Mouse (Mus musculus): ENCODE measurements around the gene Senp8. TPM values are rescaled to one million over a fixed set of nuclear protein-coding genes. Genes with fewer than 3 reads are reported as not detected.
"Not testable (repeated sequence)": the region's sequence is repeated elsewhere in the genome, so short reads cannot be mapped to it uniquely, and the experiment has no call there.

Gene Senp8
- polyA plus RNA-seq (2011; ENCODE audit: insufficient read length, low read depth, missing spikeins): 11.9 and 12.1 TPM in 2 replicates

DNA sequence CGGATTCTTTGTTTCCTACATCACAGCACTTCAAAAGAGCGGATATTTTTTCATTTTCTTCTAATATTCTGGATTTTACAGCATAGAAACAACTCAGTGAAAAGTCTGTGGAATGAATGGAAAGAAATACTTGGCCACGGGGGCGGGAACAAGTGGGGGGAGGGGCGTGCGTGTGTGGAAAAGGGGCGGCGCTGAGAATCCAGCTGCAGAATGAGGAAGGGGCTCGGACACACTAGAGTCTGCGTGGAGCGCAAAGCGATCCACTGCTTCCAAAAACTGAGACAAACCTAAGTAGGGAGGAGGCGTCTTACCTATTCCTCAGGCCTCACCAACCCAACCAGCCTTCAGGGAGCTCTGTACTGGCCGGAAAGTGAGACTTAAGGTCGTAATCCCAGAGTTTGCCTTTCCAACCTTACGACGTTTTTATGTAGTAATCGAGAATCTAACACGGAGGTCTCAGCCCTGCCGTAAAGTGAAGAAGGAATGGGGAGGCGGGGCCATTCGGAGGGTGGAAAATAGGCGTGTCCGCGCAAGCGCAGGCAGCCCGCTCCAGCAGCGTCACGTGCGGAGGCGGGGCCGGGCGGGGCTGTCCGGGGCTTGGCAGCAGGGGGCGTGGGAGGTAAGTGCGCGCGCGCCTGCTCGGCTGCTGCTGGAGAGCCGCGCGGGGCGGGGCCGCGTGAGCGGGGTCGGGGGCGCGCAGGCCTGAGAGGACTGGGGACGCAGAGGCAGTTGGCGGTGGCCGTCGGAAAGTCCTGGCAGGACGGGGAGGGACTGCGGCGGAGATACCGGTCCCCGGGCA, at the start of gene Senp8, which contains the start of gene Myo9a:
Gene Senp8 (minus strand): TSS at position 444 of the 799 bp plus-strand sequence.
Gene Myo9a (plus strand): TSS at position 630 of the 799 bp plus-strand sequence.
- no peak for TF ChIP-seq CTCF (IDR thresholded peaks at IDR 0.05; ENCODE audit: borderline replicate concordance, insufficient read depth, low read length)
- peak; percentile 90 for TF ChIP-seq POLR2A (IDR thresholded peaks at IDR 0.05; ENCODE audit: low read depth, low read length)
- Histone ChIP-seq H3K4me1 (ENCODE audit: control insufficient read depth, insufficient read depth, low read length) (no peaks in the 10 kb centered on the region), H3K27ac (ENCODE audit: insufficient read depth, low read length) (peak within 1 kb of the TSS; percentile 90), H3K4me3 (ENCODE audit: insufficient read depth, low read length) (peak within 1 kb of the TSS; percentile 91)

- H3K27ac ChIP-seq (ENCODE audit: insufficient read depth, low read length); H3K4me1 ChIP-seq (ENCODE audit: control insufficient read depth, insufficient read depth, low read length); H3K4me3 ChIP-seq (ENCODE audit: insufficient read depth, low read length): not testable (repeated sequence)
Observed at GRCm38 (mm10) chr9:59766966-59767461, 16.5 kb upstream of the Senp8 start.

DNA sequence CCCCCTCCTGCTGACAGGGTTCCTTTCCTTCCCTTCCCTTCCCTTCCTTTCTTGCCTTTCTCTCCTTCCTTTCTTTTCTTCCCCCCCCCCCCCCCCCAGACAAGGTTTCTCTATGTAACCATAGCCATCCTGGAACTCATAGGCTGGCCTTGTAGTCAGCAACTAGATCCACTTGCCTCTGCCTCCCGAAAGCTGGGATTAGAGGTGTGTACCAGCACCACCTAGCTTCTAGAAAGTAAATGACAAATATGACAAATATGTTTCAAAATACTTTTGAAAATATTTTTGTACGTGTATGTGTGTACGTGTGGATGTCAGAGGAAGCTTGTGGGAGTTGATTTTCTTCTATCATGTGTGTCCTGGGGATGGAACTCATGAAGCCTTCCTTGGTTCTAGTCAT, 10.0 kb upstream of the Senp8 start:
- TF ChIP-seq CTCF (IDR thresholded peaks at IDR 0.05; ENCODE audit: borderline replicate concordance, insufficient read depth, low read length): peak; percentile 14; the same call in 1 of the 2 replicates
- TF ChIP-seq POLR2A (IDR thresholded peaks at IDR 0.05; ENCODE audit: low read depth, low read length): no peak
- Histone ChIP-seq H3K4me3 (ENCODE audit: insufficient read depth, low read length) (no peak overlapping the region), H3K4me1 (ENCODE audit: control insufficient read depth, insufficient read depth, low read length) (no peaks in the 10 kb centered on the region), H3K27ac (ENCODE audit: insufficient read depth, low read length) (no peak overlapping the region)

DNA sequence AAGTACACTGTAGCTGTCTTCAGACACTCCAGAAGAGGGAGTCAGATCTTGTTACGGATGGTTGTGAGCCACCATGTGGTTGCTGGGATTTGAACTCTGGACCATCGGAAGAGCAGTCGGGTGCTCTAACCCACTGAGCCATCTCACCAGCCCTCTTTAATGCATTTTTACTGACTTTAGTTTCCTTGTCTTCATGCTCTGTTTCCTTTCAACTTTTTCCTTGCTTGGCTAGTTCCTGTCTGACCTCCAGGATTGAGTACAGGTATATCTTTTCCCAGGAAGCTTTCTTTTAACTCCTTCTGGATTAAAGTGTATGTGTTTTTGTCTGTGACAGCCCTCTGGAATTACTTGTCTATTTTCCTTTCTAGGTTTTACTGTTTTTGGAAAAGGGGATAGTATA, 6.5 kb upstream of the Senp8 start:
- not testable (repeated sequence) for H3K4me1 ChIP-seq (ENCODE audit: control insufficient read depth, insufficient read depth, low read length); H3K27ac ChIP-seq (ENCODE audit: insufficient read depth, low read length); H3K4me3 ChIP-seq (ENCODE audit: insufficient read depth, low read length)

- Histone ChIP-seq H3K4me1 (ENCODE audit: control insufficient read depth, insufficient read depth, low read length) (no peaks in the 10 kb centered on the region), H3K4me3 (ENCODE audit: insufficient read depth, low read length) (no peak overlapping the region)
Observed at GRCm38 (mm10) chr9:59755199-59755598, 4.7 kb upstream of the Senp8 start.

GRCm38 (mm10) chr9:59751966-59752365, 1.5 kb upstream of the Senp8 start:
- Histone ChIP-seq H3K4me3 (ENCODE audit: insufficient read depth, low read length) (peak overlapping the region; percentile 91), H3K4me1 (ENCODE audit: control insufficient read depth, insufficient read depth, low read length) (no peaks in the 10 kb centered on the region), H3K27ac (ENCODE audit: insufficient read depth, low read length) (no peak overlapping the region)
- TF ChIP-seq POLR2A (IDR thresholded peaks at IDR 0.05; ENCODE audit: low read depth, low read length): no peak
- TF ChIP-seq CTCF (IDR thresholded peaks at IDR 0.05; ENCODE audit: borderline replicate concordance, insufficient read depth, low read length): no peak

More at GRCm38 (mm10) chr9:59755199-59755598, 4.7 kb upstream of the Senp8 start:
- H3K27ac ChIP-seq (ENCODE audit: insufficient read depth, low read length): no peak overlapping the region
- TF ChIP-seq CTCF (IDR thresholded peaks at IDR 0.05; ENCODE audit: borderline replicate concordance, insufficient read depth, low read length): no peak
- TF ChIP-seq POLR2A (IDR thresholded peaks at IDR 0.05; ENCODE audit: low read depth, low read length): no peak

DNA sequence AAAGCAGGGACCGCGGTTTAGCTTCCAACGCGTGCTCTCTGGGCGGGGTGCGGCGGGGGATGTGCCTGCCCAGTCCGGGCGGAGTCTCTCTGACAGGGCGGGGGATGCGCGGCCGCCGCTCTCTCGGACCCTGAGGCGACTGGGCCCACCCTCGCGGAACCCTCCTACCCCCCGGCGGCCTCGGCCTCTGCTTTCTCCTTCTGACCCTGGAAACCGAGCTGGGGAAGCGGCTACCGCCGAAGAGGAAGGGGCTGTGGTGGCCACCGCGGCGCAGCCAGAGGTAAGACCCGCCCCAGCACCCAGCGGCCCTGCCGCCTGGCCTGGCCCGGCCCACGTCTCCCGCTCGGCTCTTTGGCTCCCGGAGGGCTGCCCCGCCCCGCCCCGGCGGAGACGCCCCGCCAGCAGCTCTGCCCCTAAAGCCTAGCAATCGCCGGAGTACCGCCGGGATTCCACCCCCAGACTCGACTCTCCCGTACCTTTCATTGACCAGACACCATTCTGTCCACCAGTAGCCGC, 614 bp upstream of the Senp8 start:
- peak overlapping the region; percentile 91 for H3K4me3 ChIP-seq (ENCODE audit: insufficient read depth, low read length)
- TF ChIP-seq POLR2A (IDR thresholded peaks at IDR 0.05; ENCODE audit: low read depth, low read length) (peak; percentile 66), CTCF (IDR thresholded peaks at IDR 0.05; ENCODE audit: borderline replicate concordance, insufficient read depth, low read length) (no peak)
- no peaks in the 10 kb centered on the region for H3K4me1 ChIP-seq (ENCODE audit: control insufficient read depth, insufficient read depth, low read length)
- peak overlapping the region; percentile 87 for H3K27ac ChIP-seq (ENCODE audit: insufficient read depth, low read length)

- Histone ChIP-seq H3K4me1 (ENCODE audit: control insufficient read depth, insufficient read depth, low read length) (no peaks in the 10 kb centered on the region), H3K4me3 (ENCODE audit: insufficient read depth, low read length) (peak overlapping the region; percentile 78), H3K27ac (ENCODE audit: insufficient read depth, low read length) (peak overlapping the region; percentile 7; the same call in 1 of the 2 replicates)
- TF ChIP-seq CTCF (IDR thresholded peaks at IDR 0.05; ENCODE audit: borderline replicate concordance, insufficient read depth, low read length) (no peak), POLR2A (IDR thresholded peaks at IDR 0.05; ENCODE audit: low read depth, low read length) (no peak)
Observed at GRCm38 (mm10) chr9:59749581-59750265, 787 bp downstream of the Senp8 start.

DNA sequence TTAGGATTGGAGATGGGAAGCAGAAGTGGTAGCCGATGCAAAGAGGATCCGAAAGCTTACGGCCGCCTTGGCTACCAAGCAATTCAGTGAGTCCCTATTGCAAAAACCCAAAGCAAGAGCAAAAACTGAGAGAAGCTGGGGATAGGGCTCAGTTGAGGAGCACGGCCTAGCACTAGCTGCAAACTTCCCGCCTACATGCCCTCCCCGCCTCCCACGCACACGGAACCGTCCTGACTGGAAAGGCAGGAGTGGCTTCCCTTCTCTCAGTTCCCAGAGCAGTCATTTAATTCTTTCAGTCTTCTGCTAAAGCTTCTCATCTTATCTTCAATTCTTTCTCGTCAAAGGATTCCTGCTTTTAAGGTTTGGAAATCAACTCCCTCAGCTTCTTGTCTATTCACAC, 1.5 kb downstream of the Senp8 start:
- no peak overlapping the region for H3K4me3 ChIP-seq (ENCODE audit: insufficient read depth, low read length)
- no peak for TF ChIP-seq CTCF (IDR thresholded peaks at IDR 0.05; ENCODE audit: borderline replicate concordance, insufficient read depth, low read length)
- TF ChIP-seq POLR2A (IDR thresholded peaks at IDR 0.05; ENCODE audit: low read depth, low read length): no peak
- H3K4me1 ChIP-seq (ENCODE audit: control insufficient read depth, insufficient read depth, low read length): no peaks in the 10 kb centered on the region
- H3K27ac ChIP-seq (ENCODE audit: insufficient read depth, low read length): no peak overlapping the region

GRCm38 (mm10) chr9:59748387-59748786, 2.1 kb downstream of the Senp8 start:
- Histone ChIP-seq H3K27ac (ENCODE audit: insufficient read depth, low read length) (no peak overlapping the region), H3K4me1 (ENCODE audit: control insufficient read depth, insufficient read depth, low read length) (no peaks in the 10 kb centered on the region), H3K4me3 (ENCODE audit: insufficient read depth, low read length) (no peak overlapping the region)
- TF ChIP-seq POLR2A (IDR thresholded peaks at IDR 0.05; ENCODE audit: low read depth, low read length) (no peak), CTCF (IDR thresholded peaks at IDR 0.05; ENCODE audit: borderline replicate concordance, insufficient read depth, low read length) (no peak)
